24 mouse cellular contexts compared by ENCODE assay signal in genomic region chr17:11807280-11807679, GRCm38 (mm10).
"Had no signal": no experiment of that assay in that cellular context is flagged by ENCODE, and none has a peak within 500 bp of the region (broad histone marks: within the 10 kb centered on the region; RNA-seq: fewer than 3 reads in every experiment).

No protein-coding gene starts in this region.

- H3K9me3 ChIP-seq: heart, embryonic 12.5 days; hindbrain, embryonic 10.5 days; hindbrain, embryonic 12.5 days; intestine, embryonic 15.5 days; kidney, embryonic 15.5 days; limb, embryonic 13.5 days; limb, embryonic 15.5 days; liver, embryonic 12.5 days had no signal

- ATAC-seq: forebrain, postnatal 0 days; hindbrain, embryonic 16.5 days; inflammation-experienced regulatory T-cells, adult 6 months; intestine, embryonic 15.5 days; intestine, postnatal 0 days; liver, embryonic 12.5 days had no signal

- H3K4me3 ChIP-seq: heart, adult 2 months; heart, embryonic 12.5 days; hindbrain, embryonic 10.5 days; hindbrain, embryonic 12.5 days; intestine, embryonic 15.5 days; kidney, embryonic 15.5 days; layer of hippocampus, adult 2 months; left cerebral cortex, adult 2 months; limb, embryonic 13.5 days; limb, embryonic 15.5 days; liver, embryonic 12.5 days had no signal

- H3K36me3 ChIP-seq: heart, embryonic 12.5 days; hindbrain, embryonic 10.5 days; hindbrain, embryonic 12.5 days; intestine, embryonic 15.5 days; kidney, embryonic 15.5 days; limb, embryonic 13.5 days; limb, embryonic 15.5 days; liver, embryonic 12.5 days had no signal

- H3K27ac ChIP-seq: heart, adult 2 months; hindbrain, embryonic 10.5 days; hindbrain, embryonic 12.5 days; hindbrain, embryonic 14.5 days; intestine, embryonic 15.5 days; kidney, embryonic 15.5 days; kidney, postnatal 0 days; layer of hippocampus, adult 2 months; left cerebral cortex, adult 2 months; limb, embryonic 13.5 days; limb, embryonic 15.5 days; liver, embryonic 12.5 days; liver, embryonic 14.5 days had no signal

- H3K4me1 ChIP-seq: heart, embryonic 12.5 days; hindbrain, embryonic 10.5 days; hindbrain, embryonic 12.5 days; intestine, embryonic 15.5 days; kidney, embryonic 15.5 days; limb, embryonic 13.5 days; limb, embryonic 15.5 days; liver, embryonic 12.5 days had no signal

- H3K27me3 ChIP-seq: heart, embryonic 12.5 days; hindbrain, embryonic 12.5 days; intestine, embryonic 15.5 days; kidney, embryonic 15.5 days; limb, embryonic 13.5 days; limb, embryonic 15.5 days; liver, embryonic 12.5 days had no signal

- DNase-seq: forebrain, postnatal 0 days; gastrocnemius, postnatal 14 days; gastrocnemius, postnatal 36 days; heart, adult 2 months; kidney, adult 8-10 months; kidney, postnatal 14 days; kidney, postnatal 4 days; left cerebral cortex, postnatal 4 days had no signal
